Mouse (Mus musculus) cerebellum, adult 2 months (tissue): ENCODE measurements around the gene Ncor2. TPM values are rescaled to one million over a fixed set of nuclear protein-coding genes. Genes with fewer than 3 reads are reported as not detected.
"Not testable (repeated sequence)": the region's sequence is repeated elsewhere in the genome, so short reads cannot be mapped to it uniquely, and the experiment has no call there.

Experiments
- DNase-seq, 2 experiments: peaks; one replicate each; pipeline ENCODE4 v3.0.0; 2021
- H3K27ac ChIP-seq: fragments of 200-500 bp; 2 replicates; pipeline ENCODE4 v1.5.1; 2012; ENCODE audit warnings: low read length, control low read depth, inconsistent platforms; ENCODE audit not compliant: insufficient read depth
- H3K27me3 ChIP-seq: fragments of 200-500 bp; 2 replicates; pipeline ENCODE4 v1.6.1; 2012; ENCODE audit warnings: inconsistent platforms, mild to moderate bottlenecking, low read length, moderate library complexity; ENCODE audit not compliant: control insufficient read depth, insufficient read depth
- H3K4me1 ChIP-seq: fragments of 200-500 bp; 2 replicates; pipeline ENCODE4 v1.6.1; 2011; ENCODE audit warnings: low read length; ENCODE audit not compliant: control insufficient read depth, insufficient read depth
- H3K4me3 ChIP-seq: fragments of 200-500 bp; replicated peaks from 2 replicates; pipeline ENCODE3; 2011; ENCODE audit warnings: mild to moderate bottlenecking, low read depth, low read length, control low read depth; ENCODE audit not compliant: insufficient read depth
- CTCF ChIP-seq: fragments of 200-500 bp; IDR thresholded peaks from 2 replicates; pipeline ENCODE4 v1.5.1; 2011; ENCODE audit warnings: low read depth, mild to moderate bottlenecking, control low read depth, low read length, moderate library complexity, borderline replicate concordance; ENCODE audit not compliant: insufficient read depth
- POLR2A ChIP-seq: fragments of 200-500 bp; IDR thresholded peaks from 2 replicates; pipeline ENCODE4 v1.6.1; 2011; ENCODE audit warnings: low read length, control low read depth, borderline replicate concordance; ENCODE audit not compliant: insufficient read depth
- WGBS: fragments of 180-500 bp; shearing (Covaris S2); methylation state at CpG from one replicate; pipeline ENCODE4 v1.1.7; 2018; 5-methylcytosine and 5-hydroxymethylcytosine counted together
- polyA plus RNA-seq: library from polyadenylated mRNA; depleted of rRNA; stranded (reverse); fragments of >200 nt; gene quantifications from 2 replicates; pipeline ENCODE4 v1.2.3, GENCODE M21; 2012

The Ncor2 gene
- polyA plus RNA-seq, 1 experiment, result 93.2 TPM

GRCm38 (mm10) chr5:125199086-125199485 lies 20.1 kb upstream of the Ncor2 start:
- no peak for TF ChIP-seq POLR2A
- TF ChIP-seq CTCF, result no peak
- no peaks in the 10 kb centered on the region for H3K27me3 ChIP-seq
- 98% methylated on average over 6 of the region's 6 CpGs for WGBS
- no peak overlapping the region for H3K27ac ChIP-seq
- no peak for DNase-seq
- H3K4me1 ChIP-seq, result peaks cover 22% of the 10 kb centered on the region
- no peak overlapping the region for H3K4me3 ChIP-seq

DNA sequence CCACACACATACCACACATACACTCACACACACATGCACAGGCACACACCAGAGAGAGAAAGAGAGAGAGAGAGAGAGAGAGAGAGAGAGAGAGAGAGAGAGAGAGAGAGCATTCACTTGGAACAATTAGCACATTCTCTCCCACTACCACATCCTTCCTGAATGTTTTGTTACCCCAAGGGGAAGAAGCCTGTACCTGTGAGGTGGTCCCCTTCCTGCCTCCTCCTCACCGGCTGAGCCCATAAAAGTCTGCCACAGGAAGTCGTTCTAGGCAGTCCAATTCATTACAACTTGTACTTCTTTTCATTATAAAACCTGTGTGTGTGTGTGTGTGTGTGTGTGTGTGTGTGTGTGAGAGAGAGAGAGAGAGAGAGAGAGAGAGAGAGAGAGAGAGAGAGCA lies 18.3 kb upstream of the Ncor2 start:
- H3K4me3 ChIP-seq, H3K4me1 ChIP-seq, H3K27ac ChIP-seq, DNase-seq, H3K27me3 ChIP-seq: not testable (repeated sequence)
- 92% methylated on average over 2 of the region's 2 CpGs for WGBS

- Histone ChIP-seq H3K4me3 (no peak overlapping the region), H3K4me1 (peaks cover 10% of the 10 kb centered on the region), H3K27me3 (no peaks in the 10 kb centered on the region), H3K27ac (no peak overlapping the region)
- DNase-seq, result no peak
- WGBS, result 78% methylated on average over 13 of the region's 13 CpGs
- TF ChIP-seq POLR2A, result no peak
These were observed 17.0 kb upstream of the Ncor2 start for GRCm38 (mm10) chr5:125196054-125196453.

DNA sequence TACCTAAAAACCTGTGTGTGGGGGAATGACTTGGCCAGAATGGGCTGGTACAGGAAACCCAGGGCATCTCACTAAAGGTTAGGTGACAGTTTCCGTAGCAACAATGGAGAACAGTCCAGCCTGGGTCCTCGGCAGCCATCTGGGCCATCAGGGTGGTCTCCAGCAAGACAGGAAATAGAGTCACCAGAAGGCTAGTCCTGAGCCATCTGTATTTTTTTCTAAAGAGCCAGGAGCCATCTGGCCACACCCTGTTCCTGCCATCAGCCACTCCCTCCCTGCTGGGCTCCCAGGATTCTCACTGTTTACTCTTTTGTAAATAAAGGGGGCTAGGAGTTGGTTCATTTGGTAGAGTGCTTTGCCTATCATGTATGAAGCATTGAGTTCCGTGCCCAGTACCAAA lies 16.1 kb upstream of the Ncor2 start:
- 43% methylated on average over 3 of the region's 3 CpGs for WGBS
- Histone ChIP-seq H3K27ac (no peak overlapping the region), H3K4me3 (no peak overlapping the region), H3K27me3 (no peaks in the 10 kb centered on the region), H3K4me1 (peaks cover 10% of the 10 kb centered on the region)
- DNase-seq, result no peak
- TF ChIP-seq CTCF (no peak), POLR2A (no peak)

DNA sequence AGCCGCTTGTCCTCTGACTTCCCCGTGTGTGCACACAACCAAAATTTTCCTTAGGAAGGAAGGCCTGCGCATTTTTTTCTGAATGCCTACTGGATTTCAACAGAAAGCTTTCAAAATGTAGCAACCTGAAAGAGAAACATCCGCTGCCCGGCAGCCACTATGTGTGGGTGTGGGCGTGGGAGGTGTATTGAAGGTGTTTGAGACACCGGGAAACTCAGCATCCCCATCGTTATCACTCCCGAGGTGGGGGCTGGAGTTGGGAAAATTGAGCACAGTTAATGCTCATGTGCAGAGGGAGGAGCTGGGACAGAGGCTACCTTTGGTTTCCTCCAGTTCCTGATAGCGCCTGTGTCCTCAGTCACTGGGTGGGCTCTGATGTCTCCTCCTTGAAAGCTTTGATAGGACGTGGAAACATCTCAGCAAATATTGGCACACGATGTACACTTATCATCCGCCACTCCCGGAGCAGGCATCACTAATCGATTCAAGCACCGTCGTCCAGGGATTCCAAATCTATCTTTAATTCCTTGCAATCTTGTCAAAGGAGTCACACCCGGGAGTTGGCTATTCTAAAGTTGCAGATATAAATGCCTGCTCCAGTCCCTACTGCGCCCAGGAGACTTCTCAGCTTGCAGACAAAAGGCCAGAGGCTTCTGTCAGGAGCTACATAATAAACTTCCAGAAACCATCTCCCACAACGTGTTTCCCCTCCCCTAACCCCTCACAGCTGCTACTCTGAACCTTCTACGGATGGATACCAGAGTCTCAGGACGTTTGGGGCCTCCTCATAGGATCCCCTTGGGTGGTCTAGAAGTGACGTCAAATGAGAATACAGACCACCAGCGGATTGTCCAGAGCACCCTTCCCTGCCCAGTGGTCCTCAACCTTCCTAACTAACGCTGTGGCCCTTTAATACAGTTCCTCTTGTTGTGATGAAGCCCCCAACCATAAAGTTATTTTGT lies 14.7 kb upstream of the Ncor2 start:
- TF ChIP-seq CTCF (no peak), POLR2A (no peak)
- WGBS, result 81% methylated on average over 25 of the region's 25 CpGs
- Histone ChIP-seq H3K27me3 (no peaks in the 10 kb centered on the region), H3K4me3 (no peak overlapping the region), H3K4me1 (peaks cover 12% of the 10 kb centered on the region), H3K27ac (no peak overlapping the region)
- DNase-seq, result no peak

GRCm38 (mm10) chr5:125191608-125192007 lies 12.6 kb upstream of the Ncor2 start:
- TF ChIP-seq POLR2A, result no peak
- TF ChIP-seq CTCF, result no peak
- H3K27me3 ChIP-seq, result no peaks in the 10 kb centered on the region
- H3K4me3 ChIP-seq, result no peak overlapping the region
- 24% methylated on average over 9 of the region's 9 CpGs for WGBS
- peak in 1 of 2 experiments; percentile 42 for DNase-seq
- no peak overlapping the region for H3K27ac ChIP-seq
- H3K4me1 ChIP-seq, result peaks cover 13% of the 10 kb centered on the region

- peaks cover 13% of the 10 kb centered on the region for H3K4me1 ChIP-seq
- TF ChIP-seq CTCF (no peak), POLR2A (no peak)
- 73% methylated on average over 7 of the region's 7 CpGs for whole genome bisulfite sequencing
- H3K27me3 ChIP-seq, result no peaks in the 10 kb centered on the region
- no peak overlapping the region for H3K27ac ChIP-seq
- no peak for DNase-seq
- H3K4me3 ChIP-seq, result no peak overlapping the region
These were observed 11.2 kb upstream of the Ncor2 start for GRCm38 (mm10) chr5:125190105-125190813.

GRCm38 (mm10) chr5:125189625-125190024 lies 10.6 kb upstream of the Ncor2 start:
- TF ChIP-seq POLR2A (no peak), CTCF (peak; percentile 63)
- no peaks in the 10 kb centered on the region for H3K27me3 ChIP-seq
- H3K27ac ChIP-seq, result no peak overlapping the region
- H3K4me1 ChIP-seq, result peaks cover 15% of the 10 kb centered on the region
- DNase-seq, result peak; percentile 71 to 74
- no peak overlapping the region for H3K4me3 ChIP-seq
- 66% methylated on average over 11 of the region's 11 CpGs for WGBS
